Mouse (Mus musculus) limb, embryonic 12.5 days (tissue): Measurements from ENCODE around the gene Golga4. TPM values are rescaled to one million over a fixed set of nuclear protein-coding genes. Genes with fewer than 3 reads are reported as not detected.

Source experiments
- polyA plus RNA-seq: library from polyadenylated mRNA; unstranded; fragments of >200 nt; fragmentation: Nextera tagmentation; extraction: Ambion mirVana; gene quantifications from 2 replicates; pipeline ENCODE4 v1.2.1, GENCODE M21; 2016

The Golga4 gene
- polyA plus RNA-seq, 1 experiment from 2014 or later = 62.4 TPM

Other genes with a start within 250 kb of the Golga4 start
- 0.75 and 2.1 TPM in 2 replicates for gene Eomes, start 28.1 kb upstream of the Golga4 start, polyA plus RNA-seq
- 12.6 and 12.9 TPM in 2 replicates for gene Itga9, start 100.4 kb downstream of the Golga4 start, polyA plus RNA-seq